Mouse (Mus musculus) forebrain, embryonic 11.5 days (tissue): ENCODE results near the gene Dusp10. TPM values are rescaled to one million over a fixed set of nuclear protein-coding genes. Genes with fewer than 3 reads are reported as not detected.
A peak's percentile ranks its signal among the peaks of the same experiment; 100 is the strongest.

Experiments
- ATAC-seq: fragments of 200-750 bp; cut with Nextera tagmentation; replicated peaks from 2 replicates; pipeline ENCODE4 v1.8.0; 2017; ENCODE audit warnings: moderate TSS enrichment; ENCODE audit not compliant: low FRiP score
- DNase-seq: peaks from one replicate; pipeline ENCODE4 v3.0.0-alpha.2; 2017; ENCODE audit warnings: low spot score
- H3K27ac ChIP-seq: fragments of 300-500 bp; sonication (generic); 2 replicates; pipeline ENCODE4 v1.5.1; 2014; ENCODE audit warnings: low read depth, low read length
- H3K27me3 ChIP-seq: fragments of 300-500 bp; sonication (generic); 2 replicates; pipeline ENCODE4 v1.6.1; 2014; ENCODE audit warnings: mild to moderate bottlenecking, low read length, mixed read lengths; ENCODE audit not compliant: control insufficient read depth, insufficient read depth
- H3K36me3 ChIP-seq: fragments of 300-500 bp; sonication (generic); 2 replicates; pipeline ENCODE4 v1.6.1; 2014; ENCODE audit warnings: mild to moderate bottlenecking, low read length, moderate library complexity, mixed read lengths; ENCODE audit not compliant: control insufficient read depth, insufficient read depth
- H3K4me1 ChIP-seq: fragments of 300-500 bp; sonication (generic); replicated peaks from 2 replicates; pipeline ENCODE4 v1.6.1; 2014; ENCODE audit warnings: low read length, mixed read lengths; ENCODE audit not compliant: control insufficient read depth, insufficient read depth
- H3K4me2 ChIP-seq: fragments of 300-500 bp; sonication (generic); 2 replicates; pipeline ENCODE4 v1.6.1; 2014; ENCODE audit warnings: low read depth, mild to moderate bottlenecking, low read length, moderate library complexity, mixed read lengths; ENCODE audit not compliant: severe bottlenecking
- H3K4me3 ChIP-seq: fragments of 300-500 bp; sonication (generic); 2 replicates; pipeline ENCODE4 v1.5.1; 2014; ENCODE audit warnings: low read depth, low read length
- H3K9ac ChIP-seq: fragments of 300-500 bp; sonication (generic); 2 replicates; pipeline ENCODE4 v1.6.1; 2014; ENCODE audit warnings: low read length
- H3K9me3 ChIP-seq: fragments of 300-500 bp; sonication (generic); 2 replicates; pipeline ENCODE4 v1.6.1; 2016; ENCODE audit warnings: low read length, mixed read lengths; ENCODE audit not compliant: control insufficient read depth
- WGBS: fragments of 180-500 bp; shearing (Covaris S2); extraction: QIAGEN DNeasy Blood & Tissue Kit; methylation state at CpG from one replicate; pipeline ENCODE4 v1.1.7; 2014; 5-methylcytosine and 5-hydroxymethylcytosine counted together
- polyA plus RNA-seq: library from polyadenylated mRNA; unstranded; fragments of >200 nt; fragmentation: Nextera tagmentation; extraction: Ambion mirVana; gene quantifications from 2 replicates; pipeline ENCODE4 v1.2.1, GENCODE M21; 2014

Dusp10 gene
- polyA plus RNA-seq, 1 experiment from 2014 or later: 10.8 TPM

GRCm38 (mm10) chr1:184042745-184043144, 29.6 kb downstream of the Dusp10 start:
- 74% methylated on average over 9 of the region's 9 CpGs for WGBS
- Histone ChIP-seq H3K9ac (no peak overlapping the region), H3K4me2 (no peak overlapping the region), H3K27ac (no peak overlapping the region), H3K36me3 (no peaks in the 10 kb centered on the region), H3K9me3 (no peaks in the 10 kb centered on the region), H3K27me3 (no peaks in the 10 kb centered on the region), H3K4me1 (no peaks in the 10 kb centered on the region), H3K4me3 (no peak overlapping the region)
- ATAC-seq (no peak), DNase-seq (no peak)

GRCm38 (mm10) chr1:184043391-184043790, 30.3 kb downstream of the Dusp10 start:
- H3K4me1 ChIP-seq: no peaks in the 10 kb centered on the region
- no peaks in the 10 kb centered on the region for H3K36me3 ChIP-seq
- DNase-seq: no peak
- WGBS: 72% methylated on average over 6 of the region's 6 CpGs
- no peak overlapping the region for H3K9ac ChIP-seq
- no peak overlapping the region for H3K4me2 ChIP-seq
- no peak overlapping the region for H3K4me3 ChIP-seq
- no peaks in the 10 kb centered on the region for H3K27me3 ChIP-seq
- H3K9me3 ChIP-seq: no peaks in the 10 kb centered on the region
- no peak overlapping the region for H3K27ac ChIP-seq
- ATAC-seq: no peak

GRCm38 (mm10) chr1:184046070-184046677, 33.1 kb downstream of the Dusp10 start:
- H3K4me2 ChIP-seq: no peak overlapping the region
- H3K9me3 ChIP-seq: no peaks in the 10 kb centered on the region
- WGBS: 63% methylated on average over 6 of the region's 6 CpGs
- no peaks in the 10 kb centered on the region for H3K36me3 ChIP-seq
- no peak for DNase-seq
- no peaks in the 10 kb centered on the region for H3K4me1 ChIP-seq
- H3K4me3 ChIP-seq: no peak overlapping the region
- ATAC-seq: peak; percentile 31; the same call in 1 of the 2 replicates
- H3K9ac ChIP-seq: no peak overlapping the region
- H3K27ac ChIP-seq: no peak overlapping the region
- H3K27me3 ChIP-seq: no peaks in the 10 kb centered on the region

GRCm38 (mm10) chr1:184047818-184048217, 34.7 kb downstream of the Dusp10 start:
- Histone ChIP-seq H3K9ac (no peak overlapping the region), H3K9me3 (no peaks in the 10 kb centered on the region), H3K36me3 (no peaks in the 10 kb centered on the region), H3K27ac (no peak overlapping the region), H3K27me3 (no peaks in the 10 kb centered on the region), H3K4me3 (no peak overlapping the region), H3K4me2 (no peak overlapping the region), H3K4me1 (no peaks in the 10 kb centered on the region)
- 90% methylated on average over 9 of the region's 9 CpGs for WGBS
- no peak for ATAC-seq
- no peak for DNase-seq

GRCm38 (mm10) chr1:184048675-184049418, 35.7 kb downstream of the Dusp10 start:
- no peaks in the 10 kb centered on the region for H3K4me1 ChIP-seq
- H3K4me3 ChIP-seq: no peak overlapping the region
- H3K27me3 ChIP-seq: no peaks in the 10 kb centered on the region
- 79% methylated on average over 10 of the region's 10 CpGs for WGBS
- H3K9ac ChIP-seq: no peak overlapping the region
- DNase-seq: no peak
- no peak overlapping the region for H3K4me2 ChIP-seq
- no peaks in the 10 kb centered on the region for H3K36me3 ChIP-seq
- H3K9me3 ChIP-seq: no peaks in the 10 kb centered on the region
- no peak for ATAC-seq
- H3K27ac ChIP-seq: no peak overlapping the region

GRCm38 (mm10) chr1:184051286-184051685, 38.2 kb downstream of the Dusp10 start:
- DNase-seq (no peak), ATAC-seq (no peak)

GRCm38 (mm10) chr1:184051824-184052223, 38.7 kb downstream of the Dusp10 start:
- no peak overlapping the region for H3K9ac ChIP-seq
- no peak overlapping the region for H3K4me2 ChIP-seq
- 58% methylated on average over 6 of the region's 6 CpGs for WGBS
- no peak for DNase-seq
- no peak overlapping the region for H3K4me3 ChIP-seq
- H3K27ac ChIP-seq: no peak overlapping the region
- H3K9me3 ChIP-seq: no peaks in the 10 kb centered on the region
- H3K36me3 ChIP-seq: no peaks in the 10 kb centered on the region
- no peaks in the 10 kb centered on the region for H3K27me3 ChIP-seq
- no peaks in the 10 kb centered on the region for H3K4me1 ChIP-seq
- no peak for ATAC-seq

More at GRCm38 (mm10) chr1:184051286-184051685, 38.2 kb downstream of the Dusp10 start:
- Histone ChIP-seq H3K27ac (no peak overlapping the region), H3K4me3 (no peak overlapping the region), H3K27me3 (no peaks in the 10 kb centered on the region), H3K9ac (no peak overlapping the region), H3K9me3 (no peaks in the 10 kb centered on the region), H3K4me2 (no peak overlapping the region), H3K4me1 (no peaks in the 10 kb centered on the region), H3K36me3 (no peaks in the 10 kb centered on the region)
- 75% methylated on average over 1 of the region's 1 CpGs for WGBS

- Histone ChIP-seq H3K4me3 (no peak overlapping the region), H3K27ac (no peak overlapping the region), H3K9me3 (no peaks in the 10 kb centered on the region), H3K36me3 (no peaks in the 10 kb centered on the region), H3K27me3 (no peaks in the 10 kb centered on the region), H3K4me1 (no peaks in the 10 kb centered on the region), H3K4me2 (no peak overlapping the region), H3K9ac (no peak overlapping the region)
- no peak for DNase-seq
- no peak for ATAC-seq
- WGBS: 77% methylated on average over 4 of the region's 4 CpGs
Measured at GRCm38 (mm10) chr1:184052331-184052730, 39.2 kb downstream of the Dusp10 start.

- Histone ChIP-seq H3K4me1 (no peaks in the 10 kb centered on the region), H3K4me3 (no peak overlapping the region), H3K36me3 (no peaks in the 10 kb centered on the region), H3K9ac (no peak overlapping the region), H3K4me2 (no peak overlapping the region), H3K9me3 (no peaks in the 10 kb centered on the region), H3K27me3 (no peaks in the 10 kb centered on the region), H3K27ac (no peak overlapping the region)
- DNase-seq (no peak), ATAC-seq (no peak)
- 87% methylated on average over 4 of the region's 4 CpGs for WGBS
Measured at GRCm38 (mm10) chr1:184053141-184053540, 40.0 kb downstream of the Dusp10 start.
